Mouse (Mus musculus) intestine, embryonic 15.5 days (tissue): ENCODE results near the gene Dusp1. TPM values are rescaled to one million over a fixed set of nuclear protein-coding genes. Genes with fewer than 3 reads are reported as not detected.

Experiments
- ATAC-seq: fragments of 200-750 bp; cut with Nextera tagmentation; 2 replicates; pipeline ENCODE4 v1.8.0; 2017; ENCODE audit warnings: moderate TSS enrichment, moderate library complexity
- H3K27ac ChIP-seq: fragments of 300-500 bp; sonication (generic); 2 replicates; pipeline ENCODE4 v1.5.1; 2015; ENCODE audit warnings: mild to moderate bottlenecking, inconsistent platforms
- H3K27me3 ChIP-seq: fragments of 300-500 bp; sonication (generic); replicated peaks from 2 replicates; pipeline ENCODE4 v1.6.1; 2015; ENCODE audit warnings: inconsistent platforms
- H3K36me3 ChIP-seq: fragments of 300-500 bp; sonication (generic); 2 replicates; pipeline ENCODE4 v1.6.1; 2015; ENCODE audit warnings: inconsistent platforms
- H3K4me1 ChIP-seq: fragments of 300-500 bp; sonication (generic); replicated peaks from 2 replicates; pipeline ENCODE4 v1.6.1; 2015; ENCODE audit warnings: inconsistent platforms
- H3K4me2 ChIP-seq: fragments of 300-500 bp; sonication (generic); replicated peaks from 2 replicates; pipeline ENCODE4 v1.6.1; 2015; ENCODE audit warnings: mild to moderate bottlenecking, inconsistent platforms
- H3K4me3 ChIP-seq: fragments of 300-500 bp; sonication (generic); replicated peaks from 2 replicates; pipeline ENCODE4 v1.5.1; 2015; ENCODE audit warnings: inconsistent platforms
- H3K9ac ChIP-seq: fragments of 300-500 bp; sonication (generic); 2 replicates; pipeline ENCODE4 v1.6.1; 2015; ENCODE audit warnings: inconsistent platforms
- H3K9me3 ChIP-seq: fragments of 300-500 bp; sonication (generic); 2 replicates; pipeline ENCODE4 v1.6.1; 2016; ENCODE audit warnings: inconsistent platforms
- WGBS: fragments of 180-500 bp; shearing (Covaris S2); methylation state at CpG from one replicate; pipeline ENCODE4 v1.1.7; 2015; 5-methylcytosine and 5-hydroxymethylcytosine counted together
- polyA plus RNA-seq: library from polyadenylated mRNA; unstranded; fragments of >200 nt; fragmentation: Nextera tagmentation; extraction: Ambion mirVana; gene quantifications from 2 replicates; pipeline ENCODE4 v1.2.1, GENCODE M21; 2015

Gene Dusp1
- polyA plus RNA-seq, 1 experiment from 2014 or later, result 15.1 TPM

DNA sequence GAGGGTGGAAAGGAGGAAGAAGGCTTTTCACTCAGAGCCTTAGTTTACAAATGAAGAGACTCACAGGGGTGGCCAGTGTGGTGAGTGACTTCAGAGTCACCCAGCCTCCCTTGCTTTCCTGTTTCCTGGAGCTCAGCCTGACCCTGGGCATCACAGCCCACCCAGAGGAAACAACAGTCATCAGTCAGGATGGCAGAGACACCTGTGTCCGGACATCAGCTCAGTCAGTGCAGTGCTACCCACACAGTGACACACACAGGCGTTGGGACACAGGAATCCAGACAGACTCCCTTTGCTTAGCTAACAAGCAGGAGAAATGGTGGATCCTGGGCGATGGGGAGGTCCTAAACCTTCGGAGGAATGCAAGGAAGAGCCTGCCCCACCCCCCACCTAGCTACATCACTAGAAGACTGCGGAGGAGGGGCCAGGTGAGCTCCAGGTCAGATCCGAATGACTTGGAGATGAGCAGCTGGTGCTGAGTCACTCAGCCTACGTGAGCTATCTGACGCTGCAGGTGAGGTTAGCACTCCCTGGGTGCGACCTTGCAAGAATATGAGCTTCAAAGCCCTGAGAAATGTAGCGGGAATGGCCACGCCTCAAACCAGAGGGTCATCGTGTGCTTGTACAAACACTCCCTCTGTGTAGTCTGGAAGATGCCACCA lies 12.6 kb downstream of the Dusp1 start:
- Histone ChIP-seq H3K36me3 (no peaks in the 10 kb centered on the region), H3K4me1 (peaks cover 13% of the 10 kb centered on the region; the same call in 1 of the 2 replicates), H3K27me3 (no peaks in the 10 kb centered on the region), H3K27ac (peak overlapping the region; percentile 36; the same call in 1 of the 2 replicates), H3K9me3 (no peaks in the 10 kb centered on the region), H3K9ac (peak overlapping the region; percentile 5; the same call in 1 of the 2 replicates), H3K4me2 (peak overlapping the region; percentile 43), H3K4me3 (no peak overlapping the region)
- ATAC-seq, result peak; percentile 87
- WGBS, result 8% methylated on average over 12 of the region's 12 CpGs

DNA sequence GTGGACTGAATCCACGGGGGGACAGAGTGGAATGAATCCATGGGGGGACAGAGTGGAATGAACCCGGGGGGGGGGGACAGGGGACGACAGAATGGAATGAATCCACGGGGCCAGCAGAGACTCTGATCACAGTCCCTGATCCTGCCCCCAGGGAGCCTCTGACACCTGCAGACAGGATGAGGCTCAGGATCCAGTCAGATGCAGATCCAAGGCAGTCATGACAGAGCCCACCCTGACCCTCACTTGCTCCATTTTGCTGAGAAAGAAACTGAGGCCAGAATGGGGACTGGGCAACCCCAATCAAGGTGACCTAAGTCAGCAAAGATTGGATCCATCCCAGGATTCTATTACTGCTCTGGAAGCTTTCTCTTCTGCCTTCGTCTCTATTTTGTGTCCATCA lies 13.4 kb downstream of the Dusp1 start:
- ATAC-seq, result no peak
- Histone ChIP-seq H3K9me3 (no peaks in the 10 kb centered on the region), H3K27me3 (no peaks in the 10 kb centered on the region), H3K36me3 (no peaks in the 10 kb centered on the region), H3K4me1 (peaks cover 13% of the 10 kb centered on the region; the same call in 1 of the 2 replicates), H3K27ac (0 out of 2 replicates have a peak overlapping the region, but pooled peaks have one; percentile 36), H3K9ac (no peak overlapping the region), H3K4me2 (0 out of 2 replicates have a peak overlapping the region, but pooled peaks have one; percentile 43), H3K4me3 (no peak overlapping the region)
- 6% methylated on average over 5 of the region's 5 CpGs for WGBS

DNA sequence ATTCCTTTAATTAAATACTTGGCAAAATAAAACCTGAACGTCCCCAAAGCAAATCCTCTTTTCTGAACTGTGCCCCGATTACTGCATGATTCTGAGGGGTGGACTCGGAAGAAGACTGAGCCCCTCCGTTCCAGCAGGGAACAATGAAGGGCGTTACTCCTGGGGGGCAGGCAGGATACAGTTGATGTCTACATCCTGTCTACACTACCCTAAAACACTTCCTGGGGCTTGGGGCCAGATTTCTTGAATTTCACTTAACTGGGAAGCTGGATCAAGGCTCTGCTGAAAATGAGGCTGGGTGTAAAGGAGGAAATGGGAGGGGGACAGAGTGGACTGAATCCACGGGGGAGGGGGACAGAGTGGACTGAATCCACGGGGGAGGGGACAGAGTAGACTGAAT lies 14.2 kb downstream of the Dusp1 start:
- Histone ChIP-seq H3K4me2 (no peak overlapping the region), H3K27me3 (no peaks in the 10 kb centered on the region), H3K9me3 (no peaks in the 10 kb centered on the region), H3K27ac (peak overlapping the region; percentile 39; the same call in 1 of the 2 replicates), H3K4me1 (peaks cover 13% of the 10 kb centered on the region; the same call in 1 of the 2 replicates), H3K36me3 (no peaks in the 10 kb centered on the region), H3K4me3 (no peak overlapping the region), H3K9ac (no peak overlapping the region)
- ATAC-seq, result no peak
- WGBS, result 40% methylated on average over 7 of the region's 7 CpGs

- no peak overlapping the region for H3K4me3 ChIP-seq
- 72% methylated on average over 8 of the region's 8 CpGs for WGBS
- no peaks in the 10 kb centered on the region for H3K36me3 ChIP-seq
- H3K4me2 ChIP-seq, result no peak overlapping the region
- H3K4me1 ChIP-seq, result peaks cover 10% of the 10 kb centered on the region; the same call in 1 of the 2 replicates
- H3K27me3 ChIP-seq, result no peaks in the 10 kb centered on the region
- no peak overlapping the region for H3K9ac ChIP-seq
- H3K9me3 ChIP-seq, result no peaks in the 10 kb centered on the region
- no peak for ATAC-seq
- no peak overlapping the region for H3K27ac ChIP-seq
These were observed 17.5 kb downstream of the Dusp1 start for GRCm38 (mm10) chr17:26544319-26544963.

DNA sequence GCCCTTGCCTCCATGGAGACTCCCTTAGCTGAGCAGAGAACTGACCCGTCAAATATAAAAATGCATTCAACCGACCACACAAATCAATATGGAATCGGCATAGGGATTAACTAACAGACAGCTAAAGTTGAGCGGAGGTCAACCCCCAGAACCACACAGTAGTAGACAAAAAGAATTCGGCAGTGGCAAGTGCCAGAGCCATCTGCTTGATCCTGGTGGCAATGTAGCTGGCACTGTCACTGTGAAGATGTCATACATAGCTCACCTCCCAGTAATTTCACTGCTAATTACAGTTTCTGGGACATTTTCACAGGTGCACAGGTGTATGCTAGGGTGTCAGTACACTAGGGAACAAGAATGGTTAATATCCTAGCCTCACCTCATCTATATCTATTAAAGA lies 21.8 kb downstream of the Dusp1 start:
- Histone ChIP-seq H3K4me3 (no peak overlapping the region), H3K27ac (no peak overlapping the region), H3K36me3 (no peaks in the 10 kb centered on the region), H3K9ac (no peak overlapping the region), H3K4me2 (no peak overlapping the region), H3K9me3 (no peaks in the 10 kb centered on the region), H3K27me3 (no peaks in the 10 kb centered on the region), H3K4me1 (no peaks in the 10 kb centered on the region)
- no peak for ATAC-seq
- WGBS, result 74% methylated on average over 5 of the region's 5 CpGs

- Histone ChIP-seq H3K4me3 (no peak overlapping the region), H3K9me3 (no peaks in the 10 kb centered on the region), H3K4me2 (no peak overlapping the region), H3K9ac (no peak overlapping the region), H3K36me3 (no peaks in the 10 kb centered on the region), H3K27me3 (no peaks in the 10 kb centered on the region), H3K27ac (no peak overlapping the region), H3K4me1 (0 out of 2 replicates have a peak, but pooled peaks cover 5% of the 10 kb centered on the region)
- peak; percentile 85 for ATAC-seq
- WGBS, result 24% methylated on average over 6 of the region's 6 CpGs
These were observed 24.0 kb downstream of the Dusp1 start for GRCm38 (mm10) chr17:26537722-26538471.

DNA sequence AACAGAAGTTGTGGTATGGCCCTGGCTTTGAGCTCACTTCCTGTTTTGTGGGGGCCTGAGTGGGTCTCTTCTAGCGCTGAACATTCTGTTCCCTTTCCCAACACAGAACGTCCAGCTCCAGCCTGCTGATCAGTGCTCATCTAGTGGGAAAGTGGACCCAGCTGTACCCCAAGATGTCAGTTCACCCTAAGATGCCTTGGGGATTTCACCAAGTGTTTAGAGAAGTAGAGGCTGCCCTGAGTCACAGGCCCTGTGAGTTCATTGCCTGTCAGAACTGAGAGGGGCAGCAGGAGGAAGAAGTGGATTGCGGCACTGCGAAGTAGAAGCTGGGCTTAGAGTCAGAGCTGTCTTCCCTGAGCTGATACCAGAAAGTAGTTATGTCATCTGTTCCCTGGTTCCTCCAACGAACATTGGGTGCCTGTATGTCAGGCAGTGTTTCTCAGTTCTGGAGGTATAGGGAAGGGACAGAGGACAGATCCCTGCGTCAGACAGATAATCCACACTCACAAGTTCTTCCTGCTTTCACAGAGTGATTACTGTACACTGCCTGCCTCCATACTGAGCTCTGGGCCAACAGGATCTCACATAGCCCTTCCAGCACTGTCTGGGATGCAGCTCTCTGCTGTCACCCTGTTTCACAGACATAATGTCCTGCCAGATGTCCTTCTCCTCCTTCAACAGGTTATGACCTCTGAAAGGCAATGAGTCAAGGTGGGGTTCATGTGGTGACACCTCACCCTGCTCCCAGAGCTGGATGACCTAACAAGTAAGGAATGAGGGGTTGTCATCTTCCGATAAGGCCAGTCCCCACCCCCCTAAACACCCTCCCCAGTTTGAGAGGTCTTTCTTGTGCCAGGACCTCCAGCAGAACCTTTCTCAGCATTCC lies 26.4 kb downstream of the Dusp1 start:
- H3K9ac ChIP-seq, result no peak overlapping the region
- H3K4me3 ChIP-seq, result no peak overlapping the region
- peaks cover 8% of the 10 kb centered on the region; the same call in 1 of the 2 replicates for H3K4me1 ChIP-seq
- no peak for ATAC-seq
- H3K4me2 ChIP-seq, result no peak overlapping the region
- no peak overlapping the region for H3K27ac ChIP-seq
- no peaks in the 10 kb centered on the region for H3K27me3 ChIP-seq
- H3K9me3 ChIP-seq, result no peaks in the 10 kb centered on the region
- H3K36me3 ChIP-seq, result no peaks in the 10 kb centered on the region
- 72% methylated on average over 7 of the region's 7 CpGs for WGBS

DNA sequence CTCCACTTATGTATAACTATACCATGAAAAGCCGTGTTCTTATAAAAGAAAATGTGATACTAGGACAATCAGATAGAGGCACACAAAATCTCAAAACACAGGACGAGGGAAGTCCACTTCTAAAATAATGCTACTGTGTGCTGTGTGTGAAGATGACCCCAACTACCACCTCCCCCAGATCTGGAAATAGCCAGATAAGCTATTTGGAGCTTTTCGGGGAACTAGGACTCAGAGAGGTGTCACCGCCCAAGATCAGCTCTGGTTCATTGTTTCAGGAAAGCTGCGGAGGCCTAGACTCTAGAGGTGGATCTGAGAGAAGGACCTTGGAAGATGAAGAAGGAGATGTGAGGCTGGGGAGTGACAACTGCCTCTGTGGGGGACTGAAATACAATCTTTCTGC lies 27.2 kb downstream of the Dusp1 start:
- no peaks in the 10 kb centered on the region for H3K9me3 ChIP-seq
- no peak overlapping the region for H3K27ac ChIP-seq
- no peak overlapping the region for H3K4me3 ChIP-seq
- WGBS, result 93% methylated on average over 5 of the region's 5 CpGs
- no peak overlapping the region for H3K4me2 ChIP-seq
- H3K36me3 ChIP-seq, result no peaks in the 10 kb centered on the region
- H3K9ac ChIP-seq, result no peak overlapping the region
- H3K27me3 ChIP-seq, result no peaks in the 10 kb centered on the region
- ATAC-seq, result no peak
- H3K4me1 ChIP-seq, result peaks cover 10% of the 10 kb centered on the region; the same call in 1 of the 2 replicates

GRCm38 (mm10) chr17:26533871-26534372 lies 28.0 kb downstream of the Dusp1 start:
- no peak overlapping the region for H3K4me2 ChIP-seq
- no peaks in the 10 kb centered on the region for H3K9me3 ChIP-seq
- peaks cover 10% of the 10 kb centered on the region; the same call in 1 of the 2 replicates for H3K4me1 ChIP-seq
- WGBS, result 50% methylated on average over 5 of the region's 5 CpGs
- no peaks in the 10 kb centered on the region for H3K27me3 ChIP-seq
- no peak for ATAC-seq
- no peak overlapping the region for H3K9ac ChIP-seq
- no peak overlapping the region for H3K27ac ChIP-seq
- H3K36me3 ChIP-seq, result no peaks in the 10 kb centered on the region
- H3K4me3 ChIP-seq, result no peak overlapping the region

DNA sequence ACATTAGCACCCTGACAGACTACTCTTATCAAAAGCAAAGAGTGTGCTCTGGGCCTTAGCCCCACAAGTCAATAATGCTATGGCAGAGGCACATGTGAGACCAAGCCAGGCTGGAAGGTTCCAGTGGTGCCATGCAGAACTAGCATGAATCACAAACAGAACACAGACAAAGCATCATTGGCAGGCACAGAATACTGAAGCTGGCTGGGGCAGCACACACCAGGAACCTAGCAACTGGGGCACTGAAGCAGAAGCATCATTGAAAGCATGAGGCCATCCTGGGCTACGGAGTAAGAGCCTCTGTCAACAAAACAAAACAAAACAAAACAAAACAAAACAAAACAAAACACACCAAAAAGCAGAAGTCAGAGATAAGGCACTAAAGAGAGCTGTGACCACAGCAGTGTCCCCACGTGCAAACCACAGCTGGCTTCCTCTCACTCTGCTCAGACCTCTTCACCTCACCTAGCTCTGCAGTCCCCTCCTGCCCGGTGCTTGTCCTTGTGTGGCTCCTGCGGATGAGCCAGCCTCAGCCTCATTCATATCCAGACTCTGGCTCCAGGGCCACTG lies 29.4 kb downstream of the Dusp1 start:
- H3K4me2 ChIP-seq, result no peak overlapping the region
- H3K36me3 ChIP-seq, result no peaks in the 10 kb centered on the region
- WGBS, result 62% methylated on average over 4 of the region's 4 CpGs
- ATAC-seq, result no peak
- no peak overlapping the region for H3K27ac ChIP-seq
- H3K4me3 ChIP-seq, result no peak overlapping the region
- H3K27me3 ChIP-seq, result no peaks in the 10 kb centered on the region
- H3K9me3 ChIP-seq, result no peaks in the 10 kb centered on the region
- no peak overlapping the region for H3K9ac ChIP-seq
- peaks cover 10% of the 10 kb centered on the region; the same call in 1 of the 2 replicates for H3K4me1 ChIP-seq

GRCm38 (mm10) chr17:26531395-26532027 lies 30.4 kb downstream of the Dusp1 start:
- H3K27ac ChIP-seq, result no peak overlapping the region
- H3K9me3 ChIP-seq, result no peaks in the 10 kb centered on the region
- H3K27me3 ChIP-seq, result no peaks in the 10 kb centered on the region
- H3K4me2 ChIP-seq, result no peak overlapping the region
- 88% methylated on average over 7 of the region's 7 CpGs for WGBS
- H3K4me3 ChIP-seq, result no peak overlapping the region
- peaks cover 10% of the 10 kb centered on the region; the same call in 1 of the 2 replicates for H3K4me1 ChIP-seq
- no peak overlapping the region for H3K9ac ChIP-seq
- no peak for ATAC-seq
- no peaks in the 10 kb centered on the region for H3K36me3 ChIP-seq
